8 mouse cellular contexts compared by ENCODE assay signal in the genomic region with DNA sequence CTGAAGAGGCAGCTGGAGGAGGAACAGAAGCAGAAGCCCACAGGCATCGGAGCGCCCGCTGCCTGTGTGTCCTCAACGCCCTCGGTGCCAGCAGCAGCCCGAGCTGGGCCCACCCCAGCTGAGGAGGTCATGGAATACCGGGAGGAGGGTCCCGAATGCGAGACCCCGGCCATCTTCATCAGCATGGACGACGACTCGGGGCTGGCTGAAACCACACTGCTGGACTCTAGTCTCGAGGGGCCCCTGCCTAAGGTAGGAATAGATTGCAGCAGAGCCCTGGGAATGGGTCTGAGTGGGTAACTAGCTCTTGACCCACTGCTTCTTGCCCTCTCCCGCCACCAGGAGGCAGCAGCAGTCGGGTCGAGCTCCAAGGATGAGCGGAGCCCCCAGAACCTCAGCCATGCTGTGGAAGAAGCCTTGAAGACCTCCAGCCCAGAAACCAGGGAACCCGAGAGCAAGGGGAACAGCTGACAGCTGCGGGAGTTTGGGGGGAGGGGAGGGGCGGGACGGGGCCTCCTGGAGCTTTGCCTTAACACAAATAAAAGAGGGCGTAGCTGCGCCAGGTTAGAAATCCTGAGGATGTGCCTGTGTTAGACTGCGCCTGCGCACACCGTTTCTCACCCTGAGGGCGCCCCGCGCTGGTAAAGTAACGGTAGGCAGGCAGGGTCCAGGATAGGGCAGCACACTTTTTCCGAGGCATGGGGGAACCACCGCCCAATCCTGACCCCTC. TPM values are rescaled to one million over a fixed set of nuclear protein-coding genes. Genes with fewer than 3 reads are reported as not detected.
DNase-seq lines count a peak whose midpoint lies in the region; ATAC-seq and TF ChIP-seq lines count a peak whose summit lies in the region.

Gene Rsph6a, plus strand, starts transcription at position 644 of the 730 bp plus-strand sequence.

- H3K4me2 ChIP-seq in liver, embryonic 12.5 days = no peak within 1 kb of the TSS

- no peak for TF ChIP-seq RAD21 in MEL (IDR thresholded peaks at IDR 0.05; ENCODE audit: low read depth, low read length)

- no peaks in the 10 kb centered on the region for H3K27me3 ChIP-seq in MEL (ENCODE audit: control insufficient read depth in 1 of 2, insufficient read depth in 2 of 2, low read length in 2 of 2)
- H3K27me3 ChIP-seq in hindbrain, embryonic 10.5 days (ENCODE audit: insufficient read depth, poor library complexity, severe bottlenecking) = no peaks in the 10 kb centered on the region
- H3K27me3 ChIP-seq in liver, embryonic 12.5 days (replicated peaks) = no peaks in the 10 kb centered on the region; the same call in 1 of the 2 replicates

- H3K9me3 ChIP-seq in MEL (replicated peaks; ENCODE audit: insufficient read depth, low read length) = no peaks in the 10 kb centered on the region
- no peaks in the 10 kb centered on the region; the same call in 1 of the 2 replicates for H3K9me3 ChIP-seq in hindbrain, embryonic 10.5 days
- no peaks in the 10 kb centered on the region for H3K9me3 ChIP-seq in liver, embryonic 12.5 days (replicated peaks)

- TF ChIP-seq EP300 in MEL (IDR thresholded peaks at IDR 0.05; ENCODE audit: low read depth in 1 of 2, low read length in 2 of 2) = no peak

- H3K9ac ChIP-seq in MEL (ENCODE audit: control insufficient read depth, low read depth, low read length, poor library complexity, severe bottlenecking) = no peak within 1 kb of the TSS
- no peak within 1 kb of the TSS for H3K9ac ChIP-seq in liver, embryonic 12.5 days

- WGBS in hindbrain, embryonic 10.5 days = 27% methylated on average over 33 of the region's 33 CpGs
- 60% methylated on average over 33 of the region's 33 CpGs for WGBS in liver, embryonic 12.5 days (ENCODE audit: insufficient replicate concordance)

- no peak within 1 kb of the TSS for H3K4me3 ChIP-seq in MEL (ENCODE audit: control insufficient read depth in 1 of 2, insufficient read depth in 1 of 2, low read depth in 2 of 2, low read length in 2 of 2)
- H3K4me3 ChIP-seq in hindbrain, embryonic 10.5 days = peak within 1 kb of the TSS; percentile 43
- no peak within 1 kb of the TSS for H3K4me3 ChIP-seq in liver, embryonic 12.5 days

- no peaks in the 10 kb centered on the region for H3K4me1 ChIP-seq in MEL (ENCODE audit: control insufficient read depth in 1 of 2, insufficient read depth in 2 of 2, low read length in 2 of 2)
- peaks cover 15% of the 10 kb centered on the region for H3K4me1 ChIP-seq in hindbrain, embryonic 10.5 days (replicated peaks)
- no peaks in the 10 kb centered on the region for H3K4me1 ChIP-seq in liver, embryonic 12.5 days

- peak; percentile 23 for DNase-seq in kidney, adult 18-20 months
- DNase-seq in kidney, adult 9 months = no peak
- peak; percentile 35 for DNase-seq in MEL (ENCODE audit: low read depth, low spot score)
- DNase-seq in embryo, embryonic 11 days = peak; percentile 82
- peak; percentile 80 for DNase-seq in hindbrain, embryonic 10.5 days (ENCODE audit: low spot score)
- peak; percentile 70 for DNase-seq in right cerebral cortex, postnatal 4 days
- no peak for DNase-seq in urinary bladder, postnatal 4 days (ENCODE audit: low spot score in 2 of 2)

- peak; percentile 28; the same call in 1 of the 2 replicates for ATAC-seq in liver, embryonic 12.5 days

- H3K36me3 ChIP-seq in MEL (ENCODE audit: control insufficient read depth in 1 of 2, insufficient read depth in 2 of 2, low read length in 2 of 2) = no peaks in the 10 kb centered on the region; a peak in 1 of 4 replicates
- peaks cover 66% of the 10 kb centered on the region for H3K36me3 ChIP-seq in hindbrain, embryonic 10.5 days
- H3K36me3 ChIP-seq in liver, embryonic 12.5 days = peaks cover 62% of the 10 kb centered on the region

- no peaks in the 10 kb centered on the region for H3K79me2 ChIP-seq in MEL (ENCODE audit: control insufficient read depth, insufficient read depth, low read length, poor library complexity)

- TF ChIP-seq POLR2A in MEL (IDR thresholded peaks at IDR 0.05; ENCODE audit: control insufficient read depth in 1 of 2, insufficient read depth in 1 of 2, low read depth in 1 of 2, low read length in 2 of 2, poor library complexity in 1 of 2) = no peak

- no peak within 1 kb of the TSS for H3K27ac ChIP-seq in MEL (ENCODE audit: control insufficient read depth, low read depth, low read length)
- peak within 1 kb of the TSS; percentile 57 for H3K27ac ChIP-seq in hindbrain, embryonic 10.5 days
- no peak within 1 kb of the TSS for H3K27ac ChIP-seq in liver, embryonic 12.5 days

- peak; percentile 36 to 70 (median 46); a peak in 5 of 6 replicates for TF ChIP-seq CTCF in MEL (IDR thresholded peaks at IDR 0.05 in 2 of 3, conservative IDR thresholded peaks at IDR 0.05 in 1 of 3; ENCODE audit: control insufficient read depth in 1 of 3, insufficient read depth in 1 of 3, low read depth in 2 of 3, low read length in 3 of 3, poor library complexity in 1 of 3, severe bottlenecking in 1 of 3)

TF ChIP-seq in MEL, 35 proteins besides CTCF, POLR2A, EP300 and RAD21:
- TF ChIP-seq ETS1 (IDR thresholded peaks at IDR 0.05; ENCODE audit: low read depth, low read length) = no peak
- TF ChIP-seq MEF2A (IDR thresholded peaks at IDR 0.05; ENCODE audit: extremely low read depth, insufficient replicate concordance, low read depth, low read length, poor library complexity, severe bottlenecking) = no peak
- TF ChIP-seq MAFK (IDR thresholded peaks at IDR 0.05; ENCODE audit: borderline replicate concordance, low read depth, low read length) = no peak
- no peak for TF ChIP-seq TCF12 (IDR thresholded peaks at IDR 0.05; ENCODE audit: low read depth, low read length)
- no peak for TF ChIP-seq GABPA (IDR thresholded peaks at IDR 0.05; ENCODE audit: low read depth, low read length)
- no peak for TF ChIP-seq MAX (IDR thresholded peaks at IDR 0.05; ENCODE audit: low read length)
- TF ChIP-seq ZKSCAN1 (IDR thresholded peaks at IDR 0.05; ENCODE audit: low read depth, low read length) = no peak
- TF ChIP-seq KAT2A (conservative IDR thresholded peaks at IDR 0.05; ENCODE audit: low read depth, low read length) = no peak
- TF ChIP-seq JUND (IDR thresholded peaks at IDR 0.05; ENCODE audit: low read depth, low read length) = no peak
- no peak for TF ChIP-seq USF2 (IDR thresholded peaks at IDR 0.05; ENCODE audit: borderline replicate concordance in 1 of 2, insufficient read depth in 1 of 2, low read depth in 1 of 2, low read length in 2 of 2)
- TF ChIP-seq MXI1 (IDR thresholded peaks at IDR 0.05; ENCODE audit: low read depth, low read length) = no peak
- no peak for TF ChIP-seq SIN3A (IDR thresholded peaks at IDR 0.05; ENCODE audit: low read length)
- no peak for TF ChIP-seq ZC3H11A (IDR thresholded peaks at IDR 0.05; ENCODE audit: low read depth, low read length)
- no peak for TF ChIP-seq ZMIZ1 (IDR thresholded peaks at IDR 0.05; ENCODE audit: low read depth, low read length)
- TF ChIP-seq SMC3 (IDR thresholded peaks at IDR 0.05; ENCODE audit: low read depth, low read length) = no peak
- TF ChIP-seq BHLHE40 (IDR thresholded peaks at IDR 0.05; ENCODE audit: borderline replicate concordance, low read depth, low read length) = no peak
- no peak for TF ChIP-seq TBP (IDR thresholded peaks at IDR 0.05; ENCODE audit: low read depth, low read length)
- TF ChIP-seq ELF1 (IDR thresholded peaks at IDR 0.05; ENCODE audit: low read depth, low read length) = no peak
- TF ChIP-seq NRF1 (IDR thresholded peaks at IDR 0.05; ENCODE audit: insufficient read depth, low read depth, low read length, poor library complexity, severe bottlenecking) = no peak
- no peak for TF ChIP-seq CHD2 (IDR thresholded peaks at IDR 0.05; ENCODE audit: low read length)

RNA-seq across cellular contexts. Expression of gene Rsph6a, which starts in this region (rescaled TPM):
- 0.16 and 0.23 TPM in 2 replicates for total RNA-seq in MEL (2012; rRNA removed)
- polyA plus RNA-seq in MEL (2012; ENCODE audit: insufficient read depth in 1 of 2, insufficient read length in 2 of 2, low read depth in 1 of 2, low replicate concordance in 2 of 2, missing spikeins in 1 of 2) = under 1 TPM in 1 of 2 experiments, not detected in 1; 0.04 TPM
- polyA plus RNA-seq in hindbrain, embryonic 10.5 days (2016; fragmentation: Nextera tagmentation; extraction: Ambion mirVana) = not detected in 2 replicates
- polyA plus RNA-seq in liver, embryonic 12.5 days (2016; fragmentation: Nextera tagmentation; extraction: Ambion mirVana) = not detected in 2 replicates

Comparison
In these comparisons a context has a peak if more than half of its experiments do, and no peak if none do; other contexts are left out.
1. DNase-seq: peak in kidney, adult 18-20 months (single experiment), embryo, embryonic 11 days (single experiment) and right cerebral cortex, postnatal 4 days (single experiment); none in kidney, adult 9 months (single experiment) and urinary bladder, postnatal 4 days (0 of 2).
2. Peak in DNase-seq in MEL; RNA of the gene not detected or under 1 TPM.
3. Peak in DNase-seq, H3K4me3 ChIP-seq and H3K27ac ChIP-seq in hindbrain, embryonic 10.5 days; RNA of the gene not detected or under 1 TPM.
4. Peak in ATAC-seq in liver, embryonic 12.5 days; RNA of the gene not detected or under 1 TPM.